Mouse (Mus musculus) gastrocnemius, postnatal 4 days (tissue): ENCODE data around the gene Gsdme. TPM values are rescaled to one million over a fixed set of nuclear protein-coding genes. Genes with fewer than 3 reads are reported as not detected.

Experiments
- DNase-seq, 2 experiments: peaks; one replicate each; pipeline ENCODE4 v3.0.0; 2021 to 2022; ENCODE audit warnings: low spot score in 2 of 2, mixed read lengths in 2 of 2
- total RNA-seq, 2 experiments: library from RNA; stranded (reverse); gene quantifications; 2 replicates each; pipeline ENCODE4 v1.2.3; 2021

Gsdme gene
- total RNA-seq, 2 experiments from 2014 or later = 3.1 to 4.0 TPM

GRCm38 (mm10) chr6:50247356-50247755 is 16.3 kb downstream of the Gsdme start:
- DNase-seq = no peak

GRCm38 (mm10) chr6:50244967-50245366 is 18.7 kb downstream of the Gsdme start:
- no peak for DNase-seq

- no peak for DNase-seq
Observed at GRCm38 (mm10) chr6:50244126-50244525, 19.5 kb downstream of the Gsdme start.

GRCm38 (mm10) chr6:50240437-50240836 is 23.2 kb downstream of the Gsdme start:
- DNase-seq = no peak

GRCm38 (mm10) chr6:50239902-50240301 is 23.8 kb downstream of the Gsdme start:
- DNase-seq = no peak

GRCm38 (mm10) chr6:50237963-50238362 is 25.7 kb downstream of the Gsdme start:
- no peak for DNase-seq

- no peak for DNase-seq
Observed at GRCm38 (mm10) chr6:50232984-50233383, 30.7 kb downstream of the Gsdme start.

- no peak for DNase-seq
Observed at GRCm38 (mm10) chr6:50231288-50231687, 32.4 kb downstream of the Gsdme start.

- DNase-seq = no peak
Observed at GRCm38 (mm10) chr6:50228180-50228579, 35.5 kb downstream of the Gsdme start.

GRCm38 (mm10) chr6:50225232-50225631 is 38.4 kb downstream of the Gsdme start:
- DNase-seq = no peak

GRCm38 (mm10) chr6:50223606-50224005 is 40.1 kb downstream of the Gsdme start:
- DNase-seq = no peak

- DNase-seq = no peak
Observed at GRCm38 (mm10) chr6:50222986-50223385, 40.7 kb downstream of the Gsdme start.

- no peak for DNase-seq
Observed at GRCm38 (mm10) chr6:50222351-50222750, 41.3 kb downstream of the Gsdme start.

GRCm38 (mm10) chr6:50220863-50221262 is 42.8 kb downstream of the Gsdme start:
- DNase-seq = peak; percentile 21 to 30

- DNase-seq = no peak
Observed at GRCm38 (mm10) chr6:50219066-50219465, 44.6 kb downstream of the Gsdme start.

GRCm38 (mm10) chr6:50218628-50219027 is 45.0 kb downstream of the Gsdme start:
- no peak for DNase-seq

- DNase-seq = no peak
Observed at GRCm38 (mm10) chr6:50215986-50216385, 47.7 kb downstream of the Gsdme start.

GRCm38 (mm10) chr6:50215373-50215745 is 48.3 kb downstream of the Gsdme start:
- no peak for DNase-seq

GRCm38 (mm10) chr6:50214711-50215372 is 48.8 kb downstream of the Gsdme start:
- DNase-seq = no peak

- no peak for DNase-seq
Observed at GRCm38 (mm10) chr6:50205093-50205492, 58.6 kb downstream of the Gsdme start.

- no peak for DNase-seq
Observed at GRCm38 (mm10) chr6:50204356-50204755, 59.3 kb downstream of the Gsdme start.

- DNase-seq = no peak
Observed at GRCm38 (mm10) chr6:50193851-50194250, 69.8 kb downstream of the Gsdme start.

- no peak for DNase-seq
Observed at GRCm38 (mm10) chr6:50192822-50193221, 70.8 kb downstream of the Gsdme start.

GRCm38 (mm10) chr6:50192169-50192568 is 71.5 kb downstream of the Gsdme start:
- DNase-seq = no peak
